Mouse (Mus musculus): ENCODE measurements around the gene Arrb1. TPM values are rescaled to one million over a fixed set of nuclear protein-coding genes. Genes with fewer than 3 reads are reported as not detected.
A peak's percentile ranks its signal among the peaks of the same experiment; 100 is the strongest.

Gene Arrb1
- polyA plus RNA-seq, 1 experiment from 2014 or later, result 4.4 TPM

- Histone ChIP-seq H3K9ac (ENCODE audit: low read depth, low read length) (no peak overlapping the region), H3K4me1 (replicated peaks; ENCODE audit: control insufficient read depth, insufficient read depth, low read length) (peaks cover 10% of the 10 kb centered on the region; the same call in 1 of the 2 replicates), H3K27me3 (replicated peaks; ENCODE audit: control insufficient read depth, insufficient read depth, low read length) (no peaks in the 10 kb centered on the region), H3K27ac (ENCODE audit: low read depth, low read length) (no peak overlapping the region), H3K4me3 (ENCODE audit: low read depth, low read length) (no peak overlapping the region), H3K36me3 (ENCODE audit: control insufficient read depth, insufficient read depth) (no peaks in the 10 kb centered on the region), H3K9me3 (ENCODE audit: control insufficient read depth) (no peaks in the 10 kb centered on the region), H3K4me2 (replicated peaks; ENCODE audit: low read depth) (no peak overlapping the region)
- 29% methylated on average over 8 of the region's 8 CpGs for WGBS
- ATAC-seq, result no peak
- no peak for TF ChIP-seq CTCF (IDR thresholded peaks at IDR 0.05; ENCODE audit: low read depth)
Measured at GRCm38 (mm10) chr7:99565325-99565881, 30.1 kb downstream of the Arrb1 start.

GRCm38 (mm10) chr7:99570680-99571079 lies 35.4 kb downstream of the Arrb1 start:
- H3K4me2 ChIP-seq (replicated peaks; ENCODE audit: low read depth), result peak overlapping the region; percentile 13; the same call in 1 of the 2 replicates
- TF ChIP-seq CTCF (IDR thresholded peaks at IDR 0.05; ENCODE audit: low read depth), result no peak
- WGBS, result 69% methylated on average over 5 of the region's 5 CpGs
- H3K27me3 ChIP-seq (replicated peaks; ENCODE audit: control insufficient read depth, insufficient read depth, low read length), result no peaks in the 10 kb centered on the region
- ATAC-seq, result no peak
- H3K9me3 ChIP-seq (ENCODE audit: control insufficient read depth), result no peaks in the 10 kb centered on the region
- H3K36me3 ChIP-seq (ENCODE audit: control insufficient read depth, insufficient read depth), result no peaks in the 10 kb centered on the region
- no peak overlapping the region for H3K9ac ChIP-seq (ENCODE audit: low read depth, low read length)
- H3K4me3 ChIP-seq (ENCODE audit: low read depth, low read length), result no peak overlapping the region
- no peak overlapping the region for H3K27ac ChIP-seq (ENCODE audit: low read depth, low read length)
- H3K4me1 ChIP-seq (replicated peaks; ENCODE audit: control insufficient read depth, insufficient read depth, low read length), result peaks cover under 1% of the 10 kb centered on the region; the same call in 1 of the 2 replicates

- Histone ChIP-seq H3K4me1 (replicated peaks; ENCODE audit: control insufficient read depth, insufficient read depth, low read length) (no peaks in the 10 kb centered on the region), H3K27me3 (replicated peaks; ENCODE audit: control insufficient read depth, insufficient read depth, low read length) (no peaks in the 10 kb centered on the region), H3K4me3 (ENCODE audit: low read depth, low read length) (no peak overlapping the region), H3K27ac (ENCODE audit: low read depth, low read length) (no peak overlapping the region), H3K36me3 (ENCODE audit: control insufficient read depth, insufficient read depth) (no peaks in the 10 kb centered on the region), H3K4me2 (replicated peaks; ENCODE audit: low read depth) (no peak overlapping the region), H3K9me3 (ENCODE audit: control insufficient read depth) (no peaks in the 10 kb centered on the region), H3K9ac (ENCODE audit: low read depth, low read length) (no peak overlapping the region)
- no peak for TF ChIP-seq CTCF (IDR thresholded peaks at IDR 0.05; ENCODE audit: low read depth)
- 46% methylated on average over 10 of the region's 10 CpGs for WGBS
- ATAC-seq, result no peak
Measured at GRCm38 (mm10) chr7:99572931-99573330, 37.7 kb downstream of the Arrb1 start.

GRCm38 (mm10) chr7:99573351-99573750 lies 38.1 kb downstream of the Arrb1 start:
- Histone ChIP-seq H3K4me1 (replicated peaks; ENCODE audit: control insufficient read depth, insufficient read depth, low read length) (no peaks in the 10 kb centered on the region), H3K4me2 (replicated peaks; ENCODE audit: low read depth) (no peak overlapping the region), H3K9me3 (ENCODE audit: control insufficient read depth) (no peaks in the 10 kb centered on the region), H3K36me3 (ENCODE audit: control insufficient read depth, insufficient read depth) (no peaks in the 10 kb centered on the region), H3K27ac (ENCODE audit: low read depth, low read length) (no peak overlapping the region), H3K27me3 (replicated peaks; ENCODE audit: control insufficient read depth, insufficient read depth, low read length) (no peaks in the 10 kb centered on the region), H3K9ac (ENCODE audit: low read depth, low read length) (no peak overlapping the region), H3K4me3 (ENCODE audit: low read depth, low read length) (no peak overlapping the region)
- WGBS, result 44% methylated on average over 4 of the region's 4 CpGs
- no peak for ATAC-seq
- no peak for TF ChIP-seq CTCF (IDR thresholded peaks at IDR 0.05; ENCODE audit: low read depth)

- Histone ChIP-seq H3K27me3 (replicated peaks; ENCODE audit: control insufficient read depth, insufficient read depth, low read length) (no peaks in the 10 kb centered on the region), H3K9me3 (ENCODE audit: control insufficient read depth) (no peaks in the 10 kb centered on the region), H3K9ac (ENCODE audit: low read depth, low read length) (no peak overlapping the region), H3K4me2 (replicated peaks; ENCODE audit: low read depth) (no peak overlapping the region), H3K4me3 (ENCODE audit: low read depth, low read length) (no peak overlapping the region), H3K4me1 (replicated peaks; ENCODE audit: control insufficient read depth, insufficient read depth, low read length) (no peaks in the 10 kb centered on the region), H3K27ac (ENCODE audit: low read depth, low read length) (no peak overlapping the region), H3K36me3 (ENCODE audit: control insufficient read depth, insufficient read depth) (no peaks in the 10 kb centered on the region)
- TF ChIP-seq CTCF (IDR thresholded peaks at IDR 0.05; ENCODE audit: low read depth), result no peak
- no peak for ATAC-seq
- WGBS, result 80% methylated on average over 3 of the region's 3 CpGs
Measured at GRCm38 (mm10) chr7:99578246-99578645, 43.0 kb downstream of the Arrb1 start.

GRCm38 (mm10) chr7:99579491-99580190 lies 44.4 kb downstream of the Arrb1 start:
- no peak for TF ChIP-seq CTCF (IDR thresholded peaks at IDR 0.05; ENCODE audit: low read depth)
- H3K4me2 ChIP-seq (replicated peaks; ENCODE audit: low read depth), result no peak overlapping the region
- no peak overlapping the region for H3K4me3 ChIP-seq (ENCODE audit: low read depth, low read length)
- no peak overlapping the region for H3K27ac ChIP-seq (ENCODE audit: low read depth, low read length)
- H3K36me3 ChIP-seq (ENCODE audit: control insufficient read depth, insufficient read depth), result no peaks in the 10 kb centered on the region; the same call in 1 of the 2 replicates
- no peak for ATAC-seq
- H3K4me1 ChIP-seq (replicated peaks; ENCODE audit: control insufficient read depth, insufficient read depth, low read length), result no peaks in the 10 kb centered on the region
- 42% methylated on average over 16 of the region's 16 CpGs for WGBS
- no peak overlapping the region for H3K9ac ChIP-seq (ENCODE audit: low read depth, low read length)
- no peaks in the 10 kb centered on the region for H3K9me3 ChIP-seq (ENCODE audit: control insufficient read depth)
- H3K27me3 ChIP-seq (replicated peaks; ENCODE audit: control insufficient read depth, insufficient read depth, low read length), result no peaks in the 10 kb centered on the region

Data from intestine, postnatal 0 days (tissue).